Mouse (Mus musculus) CD4-positive, CD25-positive, alpha-beta regulatory T cell, adult 9 weeks (primary cell): ENCODE measurements around the gene Tmem14c. TPM values are rescaled to one million over a fixed set of nuclear protein-coding genes. Genes with fewer than 3 reads are reported as not detected.

Source experiments
- polyA plus RNA-seq: library from polyadenylated mRNA; unstranded; fragments of 100-300 nt; shearing (Covaris generic); gene quantifications from one replicate; pipeline ENCODE4 v1.2.1, GENCODE M21; 2017

The Tmem14c gene
- polyA plus RNA-seq: 228 TPM

GRCm38 (mm10) chr13:41015829-41016634, at the start of gene Tmem14c:
Gene Tmem14c, plus strand, starts transcription at chr13:41016292.

GRCm38 (mm10) chr13:41000926-41001639, 15.0 kb upstream of the Tmem14c start, which contains the start of gene Pak1ip1:
Gene Pak1ip1, plus strand, starts transcription at chr13:41001023.

Other genes with a start within 250 kb of the Tmem14c start
- gene Gcnt2, start 156.5 kb upstream of the Tmem14c start, polyA plus RNA-seq: not detected
- gene Pak1ip1, start 15.3 kb upstream of the Tmem14c start, polyA plus RNA-seq: 116 TPM
- 0.04 TPM for gene Mak, start 63.4 kb downstream of the Tmem14c start, polyA plus RNA-seq
- 0.14 TPM for gene Gcm2, start 94.7 kb downstream of the Tmem14c start, polyA plus RNA-seq
- gene Sycp2l, start 98.0 kb downstream of the Tmem14c start, polyA plus RNA-seq: 0.16 TPM
- gene Elovl2, start 204.1 kb downstream of the Tmem14c start, polyA plus RNA-seq: not detected
- gene Smim13, start 233.6 kb downstream of the Tmem14c start, polyA plus RNA-seq: 1.9 TPM